Mouse (Mus musculus): ENCODE data around the gene A630076J17Rik.

DNA sequence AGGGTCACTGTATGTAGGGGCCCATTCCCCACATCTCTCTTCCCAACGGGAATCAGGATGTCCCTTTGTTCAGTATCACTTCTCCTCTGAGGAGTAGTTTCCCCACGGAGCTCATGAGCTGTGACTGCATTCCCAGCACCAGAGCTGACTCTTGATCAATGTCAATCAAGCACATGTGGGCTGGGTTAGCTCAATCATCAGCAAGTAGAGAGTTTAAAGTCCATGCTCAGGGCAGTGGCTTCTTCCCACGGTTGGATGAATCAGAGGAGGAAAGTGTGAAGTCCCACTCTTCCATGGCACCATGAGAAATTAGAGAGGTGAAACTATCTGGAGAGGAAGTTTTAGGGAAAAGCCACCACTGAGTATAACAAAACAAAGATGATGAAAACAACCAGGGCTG, 18.6 kb downstream of the A630076J17Rik start:
- TF ChIP-seq GATA1 (IDR thresholded peaks at IDR 0.05; ENCODE audit: low read length) = no peak
- no peak for TF ChIP-seq TAL1 (IDR thresholded peaks at IDR 0.05; ENCODE audit: low read length)

All from erythroblast, embryonic 14.5 days (primary cell).